Mouse (Mus musculus): Measurements from ENCODE around the gene Iqch.
A peak's percentile ranks its signal among the peaks of the same experiment; 100 is the strongest.
"Not testable (repeated sequence)": the region's sequence is repeated elsewhere in the genome, so short reads cannot be mapped to it uniquely, and the experiment has no call there.

Gene Iqch

GRCm38 (mm10) chr9:63563436-63563835 is 38.9 kb downstream of the Iqch start:
- no peak for DNase-seq (ENCODE audit: low spot score)

DNA sequence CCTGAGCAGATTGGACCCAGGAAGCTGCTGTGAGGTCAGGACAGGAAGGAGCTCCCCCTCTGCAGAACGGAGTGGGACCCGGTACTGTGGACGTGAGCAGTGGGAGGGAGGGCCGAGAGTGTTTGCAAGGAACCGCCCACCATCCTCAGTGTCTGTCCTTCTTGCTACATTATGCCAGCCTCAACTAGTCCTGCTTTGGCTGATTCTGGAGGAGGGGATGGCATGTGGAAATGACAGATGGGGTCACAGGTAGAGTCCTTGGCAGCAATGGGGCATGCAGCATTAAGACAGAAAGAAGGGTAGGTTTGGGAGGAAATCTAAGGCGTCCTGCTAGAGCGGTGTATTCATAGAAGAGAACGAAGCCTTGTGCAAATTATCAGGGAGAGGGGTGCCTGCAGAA is 40.4 kb downstream of the Iqch start:
- no peak for DNase-seq (ENCODE audit: low spot score)

- DNase-seq (ENCODE audit: low spot score) = no peak
These were observed 45.4 kb downstream of the Iqch start for GRCm38 (mm10) chr9:63556933-63557332.

- no peak for DNase-seq (ENCODE audit: low spot score)
These were observed 46.0 kb downstream of the Iqch start for GRCm38 (mm10) chr9:63556316-63556715.

- DNase-seq (ENCODE audit: low spot score) = no peak
These were observed 46.8 kb downstream of the Iqch start for GRCm38 (mm10) chr9:63555460-63555990.

GRCm38 (mm10) chr9:63553628-63554027 is 48.7 kb downstream of the Iqch start:
- no peak for DNase-seq (ENCODE audit: low spot score)

DNA sequence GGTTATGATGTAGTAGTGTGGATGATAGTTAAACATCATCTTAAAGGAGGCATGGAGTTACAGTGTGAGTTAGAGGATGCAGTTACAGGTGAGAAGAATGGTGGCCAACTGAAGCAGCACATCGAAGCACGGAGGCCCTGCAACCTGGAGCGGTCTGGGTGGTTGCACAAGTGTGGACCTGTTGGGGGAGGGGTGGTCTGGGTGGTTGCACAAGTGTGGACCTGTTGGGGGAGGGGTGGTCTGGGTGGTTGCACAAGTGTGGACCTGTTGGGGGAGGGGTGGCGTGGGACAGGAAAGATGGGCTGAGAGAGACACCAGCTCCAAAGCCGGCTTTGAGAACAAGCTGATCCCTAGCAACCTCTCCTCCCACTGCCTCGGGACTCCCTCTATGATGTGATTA is 51.6 kb downstream of the Iqch start:
- not testable (repeated sequence) for DNase-seq (ENCODE audit: low spot score)

- no peak for DNase-seq (ENCODE audit: low spot score)
These were observed 53.3 kb downstream of the Iqch start for GRCm38 (mm10) chr9:63548966-63549365.

DNA sequence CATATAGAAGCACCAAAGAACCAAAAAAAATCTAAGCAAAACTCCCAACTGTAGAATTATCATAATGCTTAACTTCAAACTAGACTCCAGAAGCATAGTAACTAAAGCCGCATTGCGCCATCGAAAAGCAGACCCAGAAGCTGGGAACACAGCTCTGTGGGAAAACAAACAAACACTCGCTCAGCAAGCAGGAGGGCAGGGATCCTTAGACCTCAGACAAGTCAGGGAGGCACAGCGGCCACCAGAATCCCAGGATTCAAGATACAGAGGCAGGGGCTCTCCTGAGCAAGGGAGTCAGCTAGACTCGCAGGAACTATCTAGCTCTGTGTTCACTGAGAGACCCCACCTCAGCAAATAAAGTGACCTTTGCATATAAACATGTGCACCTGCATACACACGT is 60.4 kb downstream of the Iqch start:
- peak; percentile 15 for DNase-seq (ENCODE audit: low spot score)

DNA sequence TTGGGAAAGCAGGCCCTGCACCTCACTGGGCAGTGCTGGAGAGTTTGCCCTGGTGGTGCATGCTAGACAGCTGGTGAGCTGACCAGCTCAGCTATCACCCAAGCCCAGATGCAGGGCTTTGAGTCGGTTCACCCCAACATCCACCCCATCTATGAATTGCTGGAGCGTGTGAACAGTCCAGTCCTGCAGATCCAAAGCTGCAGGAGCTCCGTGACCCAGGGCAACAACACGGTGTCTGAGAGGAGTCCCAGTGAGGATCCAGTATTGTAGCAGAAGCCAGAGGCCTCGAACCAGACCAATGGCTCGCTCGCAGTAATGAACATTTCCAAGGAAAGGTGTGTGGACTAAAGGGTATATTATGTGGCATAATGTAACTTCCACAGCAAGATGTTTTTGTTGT is 61.0 kb downstream of the Iqch start:
- no peak for DNase-seq (ENCODE audit: low spot score)

DNA sequence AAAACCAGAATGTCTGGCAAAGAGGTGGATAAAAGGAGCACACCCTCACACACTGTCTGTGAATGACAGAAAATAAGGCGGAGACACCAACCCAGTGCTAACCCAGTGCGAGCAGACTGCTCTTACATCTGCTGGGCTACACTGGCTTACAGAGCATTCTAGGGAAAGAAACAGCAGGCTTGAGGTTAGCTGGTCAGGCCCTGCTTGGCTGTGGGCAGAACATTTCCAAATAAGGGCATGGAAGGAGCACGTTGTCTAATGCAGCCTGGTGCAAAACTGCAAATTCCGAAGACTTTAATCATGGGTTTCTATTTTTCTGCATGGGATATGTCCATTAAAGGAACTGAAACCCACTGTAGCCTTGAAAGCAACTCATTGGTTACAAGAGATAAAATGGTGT is 64.8 kb downstream of the Iqch start:
- DNase-seq (ENCODE audit: low spot score) = no peak

DNA sequence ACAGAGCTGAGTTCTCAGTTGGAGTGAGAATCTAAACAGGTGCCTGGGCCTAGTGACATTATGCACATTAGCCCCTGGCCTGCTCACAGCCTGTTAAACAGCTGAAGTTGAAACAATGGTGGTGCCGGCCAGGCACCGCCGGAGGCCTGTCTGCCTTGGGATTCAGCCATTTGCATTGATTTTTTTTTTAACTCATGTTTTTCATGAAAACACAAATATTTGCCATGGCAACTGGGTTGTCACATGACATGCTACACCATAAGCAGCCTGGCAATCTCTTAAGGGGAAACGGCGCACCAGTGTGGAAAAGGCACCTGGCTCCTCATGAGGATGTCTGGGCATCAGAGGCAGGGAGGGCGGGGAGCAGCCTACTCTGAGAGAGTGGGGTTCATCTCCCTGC is 67.3 kb downstream of the Iqch start:
- DNase-seq (ENCODE audit: low spot score) = no peak

GRCm38 (mm10) chr9:63534371-63534780 is 67.9 kb downstream of the Iqch start:
- DNase-seq (ENCODE audit: low spot score) = peak; percentile 43

DNA sequence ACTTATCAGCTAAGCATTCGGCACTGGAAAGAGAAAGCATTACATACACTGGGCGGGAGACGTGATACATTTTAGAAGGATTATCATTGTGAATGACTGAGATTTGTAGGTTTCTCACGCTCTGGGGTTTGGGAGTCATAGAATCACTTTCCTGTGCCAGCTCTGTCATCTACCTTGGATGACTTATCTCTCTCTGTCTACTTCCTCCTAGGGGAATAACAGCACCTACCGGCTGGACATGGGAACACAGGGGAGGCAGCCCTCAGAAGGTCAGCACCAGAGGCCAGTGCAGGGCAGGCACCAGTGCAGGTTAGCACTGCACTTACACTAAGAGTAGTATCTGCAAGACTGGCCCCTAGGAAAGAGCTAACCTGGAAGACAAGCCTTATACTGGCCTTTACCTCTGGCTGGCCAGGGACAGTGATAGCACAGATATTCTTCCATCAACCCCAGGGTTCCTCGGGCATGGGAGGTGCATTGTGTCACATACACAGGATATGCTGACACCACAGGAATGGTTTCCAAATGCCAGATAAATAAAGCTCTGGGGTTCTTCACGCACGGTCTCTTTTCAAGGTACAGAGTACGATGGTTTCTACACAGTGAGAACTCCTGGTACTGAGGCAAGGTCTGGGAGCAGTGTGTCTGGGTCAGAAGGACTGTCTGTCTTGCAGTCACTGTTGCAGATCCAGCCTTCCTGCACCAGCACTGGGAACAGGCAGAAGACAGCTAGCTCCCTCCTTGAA is 69.2 kb downstream of the Iqch start:
- DNase-seq (ENCODE audit: low spot score) = peak; percentile 30

DNA sequence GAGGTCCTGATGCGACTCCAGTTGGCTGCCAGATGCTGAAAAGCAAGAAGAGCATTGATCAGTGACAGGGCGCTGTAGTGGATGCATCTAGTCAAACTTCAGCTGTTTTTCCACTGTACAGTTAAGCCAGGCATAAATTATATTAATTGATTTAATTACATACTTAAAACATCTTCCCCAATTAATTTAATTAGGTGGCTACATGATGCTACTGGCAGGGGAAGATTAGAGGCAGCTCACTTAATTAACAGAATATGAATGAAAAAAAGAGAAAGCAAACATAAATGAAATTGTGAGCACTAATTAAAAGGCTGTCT is 78.4 kb downstream of the Iqch start:
- DNase-seq (ENCODE audit: low spot score) = no peak

- DNase-seq (ENCODE audit: low spot score) = no peak
These were observed 78.9 kb downstream of the Iqch start for GRCm38 (mm10) chr9:63523251-63523936.

DNA sequence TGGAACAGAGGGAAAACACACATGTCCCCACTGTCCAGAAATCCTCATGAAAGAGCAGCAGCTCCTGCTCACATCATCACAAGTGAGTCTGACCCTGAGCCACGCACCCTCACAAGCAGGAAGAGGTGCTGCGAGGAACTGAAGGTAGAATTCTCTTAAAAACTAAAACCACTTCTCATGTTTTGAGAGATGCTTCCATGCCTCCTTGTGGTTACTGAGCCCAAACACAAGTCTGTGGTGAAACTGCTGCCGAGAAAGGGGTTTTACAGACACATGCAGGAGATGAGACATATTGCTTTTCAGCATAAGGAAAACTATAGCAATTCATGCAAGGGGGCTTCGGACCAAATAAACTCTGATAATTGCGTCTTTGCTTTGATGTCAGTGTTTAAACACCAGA is 89.4 kb downstream of the Iqch start:
- DNase-seq (ENCODE audit: low spot score) = no peak

GRCm38 (mm10) chr9:63511034-63511433 is 91.3 kb downstream of the Iqch start:
- DNase-seq (ENCODE audit: low spot score) = no peak

DNA sequence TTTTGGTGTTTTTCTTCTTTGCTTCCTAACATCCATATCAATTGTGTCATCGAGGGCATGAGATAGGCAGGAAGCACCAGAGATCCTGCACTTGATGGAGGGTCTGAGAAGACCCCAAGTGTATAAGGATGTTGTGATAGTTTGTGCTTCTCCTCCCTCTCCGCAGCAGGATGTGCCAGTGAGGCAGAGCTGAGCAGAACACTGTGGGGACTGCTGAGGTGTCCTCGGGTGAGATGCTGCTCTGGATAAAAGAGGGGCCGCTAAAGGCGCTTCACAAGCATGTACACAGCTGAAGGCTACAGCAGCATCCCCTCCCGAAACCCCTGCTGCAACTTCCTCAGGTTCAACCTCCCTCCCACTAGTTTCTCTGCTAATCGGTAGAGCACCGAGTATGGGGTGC is 95.2 kb downstream of the Iqch start:
- no peak for DNase-seq (ENCODE audit: low spot score)

DNA sequence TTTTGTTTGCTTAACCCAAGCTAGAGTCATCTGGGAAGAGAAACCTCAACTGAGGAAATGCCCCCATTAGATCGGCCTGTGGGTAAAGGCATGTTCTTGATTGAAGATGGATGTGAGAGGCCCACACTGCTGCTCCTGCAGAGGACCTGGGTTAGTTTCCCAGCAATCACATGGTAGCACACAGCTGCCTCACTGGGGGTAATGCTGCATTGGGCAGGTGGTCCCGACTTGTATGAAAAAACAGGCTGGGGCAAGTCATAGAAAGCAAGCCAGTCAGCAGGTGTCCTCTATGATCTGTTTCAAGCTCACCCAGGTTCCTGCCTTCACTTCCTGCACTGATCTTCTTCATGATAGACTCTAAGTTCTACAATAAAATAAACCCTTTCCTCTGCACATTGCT is 98.4 kb downstream of the Iqch start:
- no peak for DNase-seq (ENCODE audit: low spot score)

GRCm38 (mm10) chr9:63501516-63501915 is 100.8 kb downstream of the Iqch start:
- DNase-seq (ENCODE audit: low spot score) = no peak

DNA sequence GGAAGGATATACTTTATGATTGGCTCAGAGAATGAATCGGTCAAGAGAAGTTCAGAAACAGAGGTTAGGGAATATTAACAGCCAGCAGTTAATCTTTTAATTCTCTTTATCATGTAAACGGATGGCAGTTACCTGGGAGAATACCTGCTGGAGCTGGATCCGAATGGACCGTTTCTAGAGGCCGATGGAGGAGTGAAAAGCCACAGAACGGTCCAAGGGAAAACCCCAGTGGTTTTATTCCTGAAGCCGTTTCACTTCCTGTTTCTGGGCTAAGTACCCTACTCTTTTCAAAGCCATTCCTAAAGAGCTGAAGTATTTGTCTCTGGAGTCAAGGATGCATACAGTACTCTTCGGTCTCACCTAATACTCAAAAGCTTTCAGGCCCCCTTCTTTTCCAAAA is 102.4 kb downstream of the Iqch start:
- DNase-seq (ENCODE audit: low spot score) = no peak

DNA sequence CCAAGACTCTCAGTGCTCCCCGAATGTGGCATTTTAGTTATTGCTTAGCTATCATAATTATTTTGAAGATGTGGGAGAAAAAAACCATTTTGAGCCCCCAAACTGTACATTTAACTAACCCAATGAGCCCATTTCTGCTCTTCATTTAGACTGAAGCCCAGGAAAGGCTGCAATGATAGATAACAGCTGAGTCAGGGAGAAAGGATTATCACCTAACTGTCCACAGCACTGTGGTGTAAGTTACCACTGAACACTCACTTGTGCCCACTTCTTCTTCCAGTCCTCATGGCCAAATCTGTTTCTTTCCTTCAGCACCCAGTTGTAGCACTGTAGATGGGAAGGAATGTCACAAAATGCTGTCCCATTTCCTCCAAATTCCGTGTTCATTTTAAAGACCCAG is 106.5 kb downstream of the Iqch start:
- DNase-seq (ENCODE audit: low spot score) = no peak

DNA sequence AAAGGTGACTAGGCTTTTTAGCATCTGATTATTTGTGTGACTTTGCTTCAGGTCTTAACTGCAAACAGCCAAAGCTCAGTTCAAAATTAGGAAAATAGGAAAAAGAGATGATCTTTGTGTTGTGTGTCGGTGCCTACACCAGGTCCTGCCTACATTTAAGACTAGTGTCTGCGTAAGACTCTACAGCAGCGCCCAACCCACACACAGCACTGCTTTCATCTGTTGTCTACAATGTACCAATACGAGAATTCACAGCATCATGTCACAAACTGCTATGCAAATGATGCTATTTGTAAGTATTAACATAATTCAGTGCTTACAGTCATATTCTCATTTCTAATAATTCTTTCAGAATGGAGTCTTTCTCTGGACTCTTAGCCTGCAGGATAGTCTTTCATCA is 108.5 kb downstream of the Iqch start:
- DNase-seq (ENCODE audit: low spot score) = no peak
